Mouse (Mus musculus): ENCODE measurements around the gene Nedd9. TPM values are rescaled to one million over a fixed set of nuclear protein-coding genes. Genes with fewer than 3 reads are reported as not detected.

Gene Nedd9
- polyA plus RNA-seq, 1 experiment from 2014 or later, result 28.5 TPM

DNA sequence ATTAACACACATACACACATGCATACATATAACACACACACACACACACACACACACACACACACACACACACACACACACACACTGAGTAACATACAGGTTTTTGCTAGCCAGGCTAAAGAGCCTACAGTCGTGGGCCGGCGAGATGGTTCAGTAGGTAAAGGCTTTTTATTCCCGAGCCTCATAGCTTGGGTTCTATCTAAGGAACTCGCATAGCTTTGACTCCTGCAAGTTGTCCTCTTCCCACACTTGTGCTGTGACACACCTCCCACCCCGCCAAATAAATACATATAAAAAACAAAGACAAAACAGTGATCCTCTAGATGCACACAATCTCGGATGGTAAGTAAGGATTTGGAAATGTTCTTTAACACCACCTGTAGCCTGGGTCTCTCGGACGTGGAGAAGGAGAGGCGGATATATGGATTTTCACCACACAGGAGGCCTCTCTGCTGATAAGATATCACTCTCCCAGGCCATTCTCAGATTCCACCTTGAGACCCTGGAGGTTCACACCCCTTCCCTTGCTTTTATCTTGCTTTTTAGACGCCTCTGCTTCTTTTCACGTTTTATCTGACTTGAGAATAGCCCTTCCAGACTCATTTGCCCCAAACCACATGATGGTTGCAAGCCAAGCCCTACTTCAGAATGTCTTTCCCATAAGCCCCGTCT is 68.8 kb downstream of the Nedd9 start:
- Histone ChIP-seq H3K4me3 (no peak overlapping the region), H3K27ac (no peak overlapping the region), H3K27me3 (no peaks in the 10 kb centered on the region), H3K36me3 (no peaks in the 10 kb centered on the region), H3K4me1 (peaks cover 7% of the 10 kb centered on the region), H3K9ac (no peak overlapping the region), H3K9me3 (no peaks in the 10 kb centered on the region), H3K4me2 (replicated peaks) (no peak overlapping the region)
- 81% methylated on average over 13 of the region's 13 CpGs for WGBS
- ATAC-seq (ENCODE audit: low FRiP score, low read depth), result no peak

DNA sequence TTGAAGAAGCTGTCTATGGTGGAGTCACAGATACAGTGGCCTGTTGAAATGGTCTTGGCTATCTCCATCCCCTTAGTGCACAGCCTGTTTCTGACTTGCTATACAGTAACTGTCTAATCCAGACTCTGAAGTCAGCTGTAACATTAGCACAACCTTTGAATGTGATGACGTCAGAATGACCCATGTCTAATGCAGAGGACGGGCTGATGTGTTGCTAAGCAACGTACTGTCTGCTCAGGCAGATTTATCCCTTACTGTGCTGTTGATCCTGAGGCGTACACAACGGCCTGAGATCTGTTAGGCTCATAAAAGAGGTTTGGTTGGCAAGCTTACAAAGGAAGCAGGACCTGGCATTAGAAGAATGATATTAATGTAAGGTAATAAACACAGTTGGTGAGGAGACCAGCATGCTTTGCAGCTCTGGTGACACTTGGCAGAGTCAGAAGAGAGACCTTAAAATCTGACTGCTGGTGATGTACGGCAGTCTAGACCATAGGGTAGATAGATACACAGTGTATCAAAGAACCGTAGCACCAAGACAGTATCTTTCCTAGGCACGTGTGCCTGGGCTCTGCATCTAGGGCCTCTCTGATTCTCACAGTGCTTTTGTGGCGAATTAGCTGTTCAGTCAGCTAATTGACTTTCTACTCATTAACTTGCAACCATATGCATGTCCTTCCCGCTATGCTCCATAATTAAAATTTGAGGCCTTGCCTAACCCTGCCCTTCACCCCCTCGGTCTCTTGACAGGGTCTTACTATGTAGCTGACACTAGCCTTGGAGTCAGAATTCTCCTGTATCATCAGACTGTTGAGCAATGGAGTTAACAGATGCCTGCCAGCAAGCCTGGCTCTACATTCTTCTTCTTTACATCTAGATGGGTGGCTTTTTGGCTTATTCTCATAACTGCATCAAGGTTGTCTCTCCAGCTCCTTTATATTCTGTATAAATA is 70.8 kb downstream of the Nedd9 start:
- peak; percentile 61; the same call in 1 of the 2 replicates for ATAC-seq (ENCODE audit: low FRiP score, low read depth)
- WGBS, result 58% methylated on average over 11 of the region's 11 CpGs
- Histone ChIP-seq H3K4me2 (replicated peaks) (no peak overlapping the region), H3K27me3 (no peaks in the 10 kb centered on the region), H3K9me3 (no peaks in the 10 kb centered on the region), H3K36me3 (no peaks in the 10 kb centered on the region), H3K9ac (no peak overlapping the region), H3K27ac (no peak overlapping the region), H3K4me1 (peaks cover 7% of the 10 kb centered on the region), H3K4me3 (no peak overlapping the region)

DNA sequence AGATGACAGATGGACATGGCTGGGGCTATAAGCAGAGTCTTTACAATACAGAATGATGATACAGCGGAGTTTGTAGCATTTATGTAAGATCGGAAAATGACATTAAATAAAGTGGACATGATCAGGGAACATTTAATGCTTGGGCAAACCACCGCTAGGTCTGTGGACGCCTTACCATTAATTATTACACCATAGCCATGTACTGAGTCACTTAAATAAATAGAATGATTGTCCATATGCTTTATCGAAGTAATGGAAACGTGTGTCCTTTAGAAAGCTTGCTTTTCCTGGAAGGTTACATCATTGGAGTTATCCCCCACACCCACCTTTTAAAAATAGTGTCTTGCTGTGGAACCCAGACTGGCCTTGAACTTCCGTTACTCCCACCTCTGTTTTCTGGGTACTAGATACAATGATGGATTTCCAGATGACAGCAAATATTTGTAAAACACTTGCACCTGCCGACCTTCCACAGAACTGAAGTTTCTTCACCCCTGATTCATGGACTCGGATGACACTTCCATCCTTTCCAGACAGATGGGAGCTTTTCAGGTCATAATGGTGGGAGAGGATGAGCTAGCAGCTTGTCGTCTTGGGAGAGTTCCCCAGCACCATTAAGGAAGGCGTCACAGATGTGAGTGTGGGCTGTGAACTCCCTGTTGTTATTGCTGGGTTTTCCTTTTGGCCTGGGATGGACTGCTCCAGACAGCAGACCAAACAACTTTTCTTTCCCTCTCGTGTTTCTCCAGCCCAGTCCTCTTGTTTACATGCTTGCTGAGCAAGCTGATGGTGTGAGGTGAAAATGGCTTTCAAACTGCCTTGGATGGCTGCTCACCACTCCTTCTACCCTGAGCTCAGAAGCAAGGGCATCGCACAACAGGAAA is 76.7 kb downstream of the Nedd9 start:
- Histone ChIP-seq H3K9me3 (no peaks in the 10 kb centered on the region), H3K4me2 (replicated peaks) (no peak overlapping the region), H3K4me3 (no peak overlapping the region), H3K4me1 (no peaks in the 10 kb centered on the region), H3K27ac (no peak overlapping the region), H3K27me3 (no peaks in the 10 kb centered on the region), H3K9ac (no peak overlapping the region), H3K36me3 (no peaks in the 10 kb centered on the region)
- WGBS, result 67% methylated on average over 13 of the region's 13 CpGs
- no peak for ATAC-seq (ENCODE audit: low FRiP score, low read depth)

DNA sequence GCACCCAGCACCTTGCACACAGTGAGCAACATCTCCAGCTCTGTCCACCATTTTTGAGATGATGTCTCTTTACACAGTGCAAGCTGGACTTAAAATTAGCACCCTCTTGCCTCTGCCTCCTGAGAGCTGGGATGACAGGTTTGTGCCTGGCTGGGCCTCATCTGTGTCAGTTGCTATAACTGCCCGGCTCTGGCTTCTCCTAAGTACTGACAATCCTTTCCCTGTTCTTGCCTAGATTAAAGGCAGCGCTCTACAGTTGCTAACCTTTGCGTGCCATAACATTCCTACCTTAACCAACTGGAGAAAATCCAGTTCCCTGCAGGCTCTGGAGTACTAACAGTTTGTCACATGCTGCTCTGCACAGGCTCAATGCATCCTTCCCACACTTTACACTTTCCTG is 77.9 kb downstream of the Nedd9 start:
- no peaks in the 10 kb centered on the region for H3K9me3 ChIP-seq
- no peak overlapping the region for H3K4me2 ChIP-seq (replicated peaks)
- WGBS, result 71% methylated on average over 3 of the region's 3 CpGs
- no peak overlapping the region for H3K27ac ChIP-seq
- ATAC-seq (ENCODE audit: low FRiP score, low read depth), result no peak
- H3K36me3 ChIP-seq, result no peaks in the 10 kb centered on the region
- no peak overlapping the region for H3K4me3 ChIP-seq
- H3K27me3 ChIP-seq, result no peaks in the 10 kb centered on the region
- no peak overlapping the region for H3K9ac ChIP-seq
- no peaks in the 10 kb centered on the region for H3K4me1 ChIP-seq

DNA sequence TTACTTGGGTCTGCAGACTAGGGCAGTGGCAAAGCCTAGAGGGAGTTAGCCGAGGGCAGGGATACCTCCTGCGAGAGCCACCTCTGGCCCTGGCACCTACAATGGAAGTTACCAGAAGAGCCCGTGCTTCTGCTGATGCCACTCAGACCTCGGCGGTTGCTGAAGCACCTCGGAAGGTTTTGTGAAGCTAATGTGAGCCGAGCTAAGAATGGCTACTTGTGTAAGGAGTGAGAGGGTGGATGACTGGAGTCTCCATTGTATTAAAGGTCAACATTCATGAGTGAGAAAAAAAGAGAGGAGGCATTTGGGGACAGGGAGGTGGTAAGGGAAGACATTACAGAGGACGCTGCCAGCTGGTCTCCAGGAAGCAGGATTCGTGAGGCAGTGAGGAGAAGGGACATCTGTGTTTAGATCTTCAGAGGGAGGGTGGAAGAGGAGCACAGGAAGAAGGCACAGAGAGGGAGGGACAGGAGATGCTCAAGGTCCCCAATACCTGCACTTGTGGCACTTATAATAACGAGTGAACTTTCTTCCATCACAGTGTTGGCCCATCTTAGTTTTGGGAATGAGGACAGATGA is 78.7 kb downstream of the Nedd9 start:
- no peaks in the 10 kb centered on the region for H3K4me1 ChIP-seq
- 85% methylated on average over 10 of the region's 10 CpGs for WGBS

DNA sequence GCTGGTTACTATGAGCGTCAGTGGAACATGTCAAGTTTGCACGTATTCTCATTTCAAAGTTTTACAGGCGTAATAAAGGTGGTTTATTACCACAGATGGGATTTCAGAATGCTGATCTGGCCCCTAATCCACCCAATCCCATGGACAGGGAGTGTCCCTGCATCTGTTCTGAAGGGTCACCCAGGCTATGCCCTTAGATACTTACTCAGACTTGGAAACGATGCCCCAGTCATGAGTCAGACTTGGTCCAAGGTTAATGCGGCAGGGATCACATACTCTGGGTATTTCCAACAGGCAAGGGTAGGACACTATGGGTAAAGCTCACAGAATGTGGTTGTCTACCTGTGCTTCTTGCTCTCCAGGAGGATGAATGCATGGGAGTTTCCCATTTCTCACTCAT is 82.2 kb downstream of the Nedd9 start:
- WGBS, result 68% methylated on average over 5 of the region's 5 CpGs
- no peak for ATAC-seq (ENCODE audit: low FRiP score, low read depth)
- no peak overlapping the region for H3K9ac ChIP-seq
- no peak overlapping the region for H3K4me3 ChIP-seq
- peaks cover 13% of the 10 kb centered on the region for H3K4me1 ChIP-seq
- no peak overlapping the region for H3K27ac ChIP-seq
- H3K9me3 ChIP-seq, result no peaks in the 10 kb centered on the region
- H3K27me3 ChIP-seq, result no peaks in the 10 kb centered on the region
- no peaks in the 10 kb centered on the region for H3K36me3 ChIP-seq
- H3K4me2 ChIP-seq (replicated peaks), result no peak overlapping the region

More for the DNA sequence above, 78.7 kb downstream of the Nedd9 start:
- Histone ChIP-seq H3K27me3 (no peaks in the 10 kb centered on the region), H3K27ac (no peak overlapping the region), H3K4me3 (no peak overlapping the region), H3K4me2 (replicated peaks) (no peak overlapping the region), H3K9ac (no peak overlapping the region), H3K9me3 (no peaks in the 10 kb centered on the region), H3K36me3 (no peaks in the 10 kb centered on the region)
- ATAC-seq (ENCODE audit: low FRiP score, low read depth), result no peak

DNA sequence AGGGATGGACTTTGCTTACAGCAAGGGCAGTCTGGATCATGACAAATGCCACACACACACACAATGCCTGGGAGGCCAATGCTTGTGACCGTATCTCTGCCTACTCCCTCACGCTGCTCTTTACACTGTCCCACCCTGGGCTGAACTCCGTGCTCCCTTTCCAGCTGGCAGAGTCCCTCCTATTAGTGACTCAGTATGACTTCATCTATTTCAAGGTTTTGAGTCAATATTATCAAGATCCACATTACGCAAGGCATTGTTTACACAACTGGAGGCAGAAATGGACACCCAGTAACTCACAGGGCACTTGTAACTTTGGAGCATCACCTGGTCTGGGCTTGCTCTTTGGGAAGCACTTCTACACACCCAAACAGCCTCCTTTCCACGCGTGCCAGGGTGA is 83.3 kb downstream of the Nedd9 start:
- Histone ChIP-seq H3K36me3 (no peaks in the 10 kb centered on the region), H3K4me2 (replicated peaks) (no peak overlapping the region), H3K27ac (no peak overlapping the region), H3K9me3 (no peaks in the 10 kb centered on the region), H3K9ac (no peak overlapping the region), H3K4me1 (peaks cover 13% of the 10 kb centered on the region), H3K4me3 (no peak overlapping the region), H3K27me3 (no peaks in the 10 kb centered on the region)
- WGBS, result 88% methylated on average over 6 of the region's 6 CpGs
- ATAC-seq (ENCODE audit: low FRiP score, low read depth), result no peak

DNA sequence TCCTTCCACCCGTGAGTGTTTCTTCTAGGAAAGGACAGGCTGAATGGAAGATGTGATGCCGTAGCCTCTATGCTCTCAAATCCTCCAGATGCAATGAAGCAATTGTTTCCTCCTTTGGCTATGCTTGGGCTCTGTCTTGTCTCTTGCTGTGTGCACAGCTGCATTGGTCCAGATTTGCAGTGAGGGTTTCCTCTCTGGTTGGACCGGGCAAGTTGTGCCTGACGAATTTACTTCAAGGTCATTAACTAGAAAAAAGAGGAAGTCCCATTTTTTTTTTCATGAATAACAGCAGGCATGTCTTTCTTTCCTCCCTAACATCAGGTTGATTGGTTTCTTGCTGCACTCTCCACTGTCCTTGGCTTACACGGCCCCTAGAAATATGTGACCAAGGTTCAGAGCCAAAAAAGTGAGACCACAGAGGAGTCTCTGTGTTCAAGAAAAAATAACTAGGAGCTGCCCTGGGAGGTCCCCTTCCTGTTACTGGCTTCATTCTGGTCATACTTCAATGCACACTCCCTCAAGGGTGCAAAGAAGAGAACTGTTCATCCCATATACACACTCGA is 84.6 kb downstream of the Nedd9 start:
- 52% methylated on average over 6 of the region's 6 CpGs for WGBS
- H3K9me3 ChIP-seq, result no peaks in the 10 kb centered on the region
- ATAC-seq (ENCODE audit: low FRiP score, low read depth), result no peak
- H3K27me3 ChIP-seq, result no peaks in the 10 kb centered on the region
- H3K4me3 ChIP-seq, result no peak overlapping the region
- H3K27ac ChIP-seq, result no peak overlapping the region
- no peaks in the 10 kb centered on the region for H3K36me3 ChIP-seq
- peaks cover 13% of the 10 kb centered on the region for H3K4me1 ChIP-seq
- no peak overlapping the region for H3K4me2 ChIP-seq (replicated peaks)
- H3K9ac ChIP-seq, result no peak overlapping the region

DNA sequence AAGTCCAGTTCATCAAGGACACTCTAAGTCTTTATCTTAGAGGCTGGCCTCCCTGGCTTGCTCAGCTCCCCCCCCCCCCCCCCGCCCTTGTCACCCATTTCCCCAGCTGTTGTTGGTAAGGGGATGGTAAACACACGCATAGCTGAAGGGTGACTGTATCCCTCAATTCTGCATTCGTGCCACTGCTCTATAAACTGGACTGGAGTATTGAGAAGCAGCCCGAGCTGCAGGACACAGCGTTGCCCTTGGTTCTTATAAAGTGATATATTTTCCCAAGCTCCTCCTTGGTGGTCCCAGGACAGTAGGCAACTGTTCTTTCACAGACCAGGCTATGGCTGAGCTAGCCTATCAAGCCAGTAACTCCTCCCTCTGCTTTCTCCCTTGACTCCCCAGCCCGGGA is 85.4 kb downstream of the Nedd9 start:
- ATAC-seq (ENCODE audit: low FRiP score, low read depth), result no peak
- WGBS, result 47% methylated on average over 5 of the region's 6 CpGs
- Histone ChIP-seq H3K4me3 (no peak overlapping the region), H3K9ac (no peak overlapping the region), H3K4me1 (peaks cover 13% of the 10 kb centered on the region), H3K4me2 (replicated peaks) (no peak overlapping the region), H3K9me3 (no peaks in the 10 kb centered on the region), H3K27me3 (no peaks in the 10 kb centered on the region), H3K27ac (no peak overlapping the region), H3K36me3 (no peaks in the 10 kb centered on the region)

DNA sequence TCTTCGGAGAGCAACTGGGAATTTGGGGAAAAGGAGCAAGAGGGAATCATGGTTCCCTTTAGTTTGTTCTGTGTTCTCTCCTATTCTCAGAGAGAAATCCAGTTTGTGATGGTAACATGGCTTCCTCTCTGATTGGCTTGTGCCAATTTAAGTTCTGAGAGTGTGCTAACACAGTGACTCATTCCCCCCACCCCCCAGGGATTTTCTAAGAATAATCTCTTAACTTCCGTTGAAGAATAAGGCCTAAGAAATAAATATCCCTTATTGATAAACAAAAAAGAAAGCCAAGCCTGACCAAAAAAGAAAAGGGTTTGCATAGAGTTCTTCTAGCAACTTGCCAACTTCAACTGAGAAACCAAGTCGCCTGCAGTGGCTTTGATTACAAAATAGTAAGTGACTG is 86.9 kb downstream of the Nedd9 start:
- ATAC-seq (ENCODE audit: low FRiP score, low read depth), result no peak
- Histone ChIP-seq H3K4me2 (replicated peaks) (no peak overlapping the region), H3K36me3 (no peaks in the 10 kb centered on the region), H3K9ac (no peak overlapping the region), H3K4me3 (no peak overlapping the region), H3K4me1 (peaks cover 13% of the 10 kb centered on the region), H3K27ac (no peak overlapping the region), H3K27me3 (no peaks in the 10 kb centered on the region), H3K9me3 (no peaks in the 10 kb centered on the region)
- 81% methylated on average over 3 of the region's 3 CpGs for WGBS

DNA sequence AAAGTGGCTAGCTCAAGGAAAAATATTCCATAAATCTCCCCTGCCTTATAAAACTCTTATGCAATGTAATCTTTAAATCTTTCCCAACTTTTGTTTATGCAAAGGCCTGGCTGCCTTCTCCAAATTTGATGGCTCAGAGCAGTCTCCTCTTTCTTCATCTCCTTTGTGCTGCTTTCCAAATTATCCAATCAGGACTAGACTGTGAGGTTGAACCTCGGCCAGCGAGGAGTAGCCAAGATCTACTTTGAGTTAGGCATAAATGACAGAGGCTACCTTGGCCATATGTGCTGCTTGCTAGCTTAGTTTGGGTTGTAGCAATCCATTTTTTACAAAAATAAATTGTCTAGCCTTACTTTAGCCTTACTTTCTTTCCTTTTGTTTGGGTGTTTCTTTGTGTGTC is 95.0 kb downstream of the Nedd9 start:
- Histone ChIP-seq H3K9me3 (no peaks in the 10 kb centered on the region), H3K4me3 (no peak overlapping the region), H3K9ac (no peak overlapping the region), H3K36me3 (no peaks in the 10 kb centered on the region), H3K4me2 (replicated peaks) (no peak overlapping the region), H3K4me1 (no peaks in the 10 kb centered on the region), H3K27me3 (no peaks in the 10 kb centered on the region), H3K27ac (no peak overlapping the region)
- 89% methylated on average over 2 of the region's 2 CpGs for WGBS
- ATAC-seq (ENCODE audit: low FRiP score, low read depth), result no peak
